Mouse (Mus musculus) intestine, embryonic 14.5 days (tissue): ENCODE measurements at regions not wholly inside any gene's neighbourhood (a gene's known extent, or its start where the extent isn't known, plus 50 kb on each side); places are given as distances from the start of the nearest gene placed in this dataset.

Source experiments
- ATAC-seq: fragments of 200-750 bp; cut with Nextera tagmentation; replicated peaks from 2 replicates; pipeline ENCODE4 v1.8.0; 2017; ENCODE audit warnings: low read depth, moderate number of reproducible peaks, moderate TSS enrichment, moderate library complexity; ENCODE audit not compliant: low FRiP score, low TSS enrichment
- DNase-seq: peaks from one replicate; pipeline ENCODE4 v3.0.0-alpha.2; 2018; ENCODE audit warnings: low spot score
- H3K27ac ChIP-seq: fragments of 300-500 bp; sonication (generic); 2 replicates; pipeline ENCODE4 v1.5.1; 2014; ENCODE audit warnings: low read depth, mild to moderate bottlenecking, control low read depth
- H3K27me3 ChIP-seq: fragments of 300-500 bp; sonication (generic); replicated peaks from 2 replicates; pipeline ENCODE4 v1.6.1; 2014; ENCODE audit warnings: low read length, control low read depth; ENCODE audit not compliant: control insufficient read depth, insufficient read depth
- H3K36me3 ChIP-seq: fragments of 300-500 bp; sonication (generic); 2 replicates; pipeline ENCODE4 v1.6.1; 2014; ENCODE audit warnings: low read length, control low read depth; ENCODE audit not compliant: control insufficient read depth, insufficient read depth
- H3K4me1 ChIP-seq: fragments of 300-500 bp; sonication (generic); replicated peaks from 2 replicates; pipeline ENCODE4 v1.6.1; 2014; ENCODE audit warnings: low read length, control low read depth, mixed read lengths; ENCODE audit not compliant: control insufficient read depth, insufficient read depth
- H3K4me2 ChIP-seq: fragments of 300-500 bp; sonication (generic); 2 replicates; pipeline ENCODE4 v1.6.1; 2014; ENCODE audit warnings: low read length
- H3K4me3 ChIP-seq: fragments of 300-500 bp; sonication (generic); 2 replicates; pipeline ENCODE4 v1.5.1; 2014; ENCODE audit warnings: low read depth, low read length, control low read depth, mixed read lengths
- H3K9ac ChIP-seq: fragments of 300-500 bp; sonication (generic); 2 replicates; pipeline ENCODE4 v1.6.1; 2014; ENCODE audit warnings: mild to moderate bottlenecking, low read length
- H3K9me3 ChIP-seq: fragments of 300-500 bp; sonication (generic); 2 replicates; pipeline ENCODE4 v1.6.1; 2016; ENCODE audit warnings: low read length, control low read depth; ENCODE audit not compliant: control insufficient read depth
- WGBS: fragments of 180-500 bp; shearing (Covaris S2); extraction: QIAGEN DNeasy Blood & Tissue Kit; methylation state at CpG from one replicate; pipeline ENCODE4 v1.1.7; 2014; 5-methylcytosine and 5-hydroxymethylcytosine counted together

GRCm38 (mm10) chr4:55280706-55281105 lies 69.1 kb upstream of the Rad23b start:
- Histone ChIP-seq H3K27ac (no peak overlapping the region), H3K27me3 (no peaks in the 10 kb centered on the region), H3K36me3 (no peaks in the 10 kb centered on the region), H3K9me3 (no peaks in the 10 kb centered on the region), H3K4me3 (no peak overlapping the region), H3K4me1 (no peaks in the 10 kb centered on the region), H3K4me2 (no peak overlapping the region), H3K9ac (no peak overlapping the region)
- no peak for ATAC-seq
- 84% methylated on average over 3 of the region's 3 CpGs for WGBS
- DNase-seq: no peak

DNA sequence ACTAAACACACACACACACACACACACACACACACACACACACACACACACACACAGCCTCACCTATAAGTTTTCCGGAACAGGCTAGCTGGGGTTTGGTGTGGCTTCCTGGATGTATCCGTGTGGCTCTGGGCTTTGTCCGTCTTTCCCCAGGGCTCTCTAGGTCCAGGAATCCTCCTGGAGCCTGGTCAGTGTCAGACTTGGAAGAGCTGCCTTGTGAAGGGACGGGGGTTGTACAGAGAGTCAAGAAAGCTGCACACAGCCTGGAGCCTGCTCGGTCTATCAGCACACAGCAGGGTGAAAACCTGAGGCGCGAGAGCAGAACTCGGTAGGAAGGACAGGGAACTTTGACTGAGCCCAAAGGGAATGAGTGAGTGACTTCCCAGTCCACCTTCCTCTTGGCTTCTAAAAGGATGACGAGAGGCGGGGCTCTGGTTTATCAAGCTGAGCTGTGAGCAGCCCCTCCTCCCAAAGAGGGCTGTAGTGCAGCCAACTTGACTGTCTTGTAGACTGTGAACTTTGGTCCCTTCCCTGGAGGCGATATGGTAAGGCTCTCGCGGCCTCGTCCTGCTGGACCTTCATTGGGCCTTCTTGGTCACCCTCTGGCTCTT lies 68.3 kb upstream of the Rad23b start:
- Histone ChIP-seq H3K9me3 (no peaks in the 10 kb centered on the region), H3K27ac (no peak overlapping the region), H3K36me3 (no peaks in the 10 kb centered on the region), H3K4me1 (no peaks in the 10 kb centered on the region), H3K9ac (no peak overlapping the region), H3K4me3 (no peak overlapping the region), H3K27me3 (no peaks in the 10 kb centered on the region), H3K4me2 (no peak overlapping the region)
- DNase-seq (peak; percentile 55), ATAC-seq (peak; percentile 36; the same call in 1 of the 2 replicates)
- WGBS: 56% methylated on average over 14 of the region's 14 CpGs

GRCm38 (mm10) chr4:55282474-55282873 lies 67.4 kb upstream of the Rad23b start:
- no peak overlapping the region for H3K27ac ChIP-seq
- no peak overlapping the region for H3K4me2 ChIP-seq
- H3K9ac ChIP-seq: no peak overlapping the region
- DNase-seq (no peak), ATAC-seq (no peak)
- no peaks in the 10 kb centered on the region for H3K9me3 ChIP-seq
- WGBS: 92% methylated on average over 4 of the region's 4 CpGs
- no peaks in the 10 kb centered on the region for H3K36me3 ChIP-seq
- no peaks in the 10 kb centered on the region for H3K27me3 ChIP-seq
- H3K4me3 ChIP-seq: no peak overlapping the region
- no peaks in the 10 kb centered on the region for H3K4me1 ChIP-seq

DNA sequence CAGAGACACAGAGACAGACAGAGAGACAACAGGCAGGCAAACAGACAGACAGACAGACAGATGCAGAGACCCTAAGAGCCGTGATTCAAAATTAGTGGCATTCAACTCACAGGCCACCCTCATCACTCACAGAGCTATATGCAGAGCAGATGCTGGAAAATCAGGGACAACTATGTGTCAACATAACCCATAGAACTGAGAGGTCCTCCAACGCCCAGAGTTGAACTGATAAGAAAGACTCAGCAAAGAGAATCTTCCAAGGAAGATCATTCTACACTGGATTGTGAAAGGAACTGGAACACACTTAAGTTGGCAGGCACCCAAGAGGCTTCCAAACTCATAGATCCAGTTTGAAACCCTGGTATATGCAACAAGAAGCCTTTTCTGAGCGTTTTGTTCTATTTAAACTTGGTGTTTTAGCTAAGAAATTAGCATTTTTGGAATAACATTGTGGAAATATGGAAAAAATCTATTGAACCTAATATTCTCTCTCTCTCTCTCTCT lies 65.1 kb upstream of the Rad23b start:
- ATAC-seq (no peak), DNase-seq (no peak)

GRCm38 (mm10) chr4:55285641-55286040 lies 64.2 kb upstream of the Rad23b start:
- Histone ChIP-seq H3K4me1 (no peaks in the 10 kb centered on the region), H3K27ac (no peak overlapping the region), H3K4me2 (no peak overlapping the region), H3K36me3 (no peaks in the 10 kb centered on the region), H3K9me3 (no peaks in the 10 kb centered on the region), H3K4me3 (no peak overlapping the region), H3K9ac (no peak overlapping the region), H3K27me3 (no peaks in the 10 kb centered on the region)
- DNase-seq (no peak), ATAC-seq (no peak)
- WGBS: 23% methylated on average over 5 of the region's 5 CpGs

More for the DNA sequence above, 65.1 kb upstream of the Rad23b start:
- no peak overlapping the region for H3K27ac ChIP-seq
- H3K9ac ChIP-seq: no peak overlapping the region
- no peaks in the 10 kb centered on the region for H3K4me1 ChIP-seq
- 53% methylated on average over 3 of the region's 3 CpGs for WGBS
- no peak overlapping the region for H3K4me2 ChIP-seq
- no peaks in the 10 kb centered on the region for H3K36me3 ChIP-seq
- no peaks in the 10 kb centered on the region for H3K9me3 ChIP-seq
- H3K4me3 ChIP-seq: no peak overlapping the region
- no peaks in the 10 kb centered on the region for H3K27me3 ChIP-seq

DNA sequence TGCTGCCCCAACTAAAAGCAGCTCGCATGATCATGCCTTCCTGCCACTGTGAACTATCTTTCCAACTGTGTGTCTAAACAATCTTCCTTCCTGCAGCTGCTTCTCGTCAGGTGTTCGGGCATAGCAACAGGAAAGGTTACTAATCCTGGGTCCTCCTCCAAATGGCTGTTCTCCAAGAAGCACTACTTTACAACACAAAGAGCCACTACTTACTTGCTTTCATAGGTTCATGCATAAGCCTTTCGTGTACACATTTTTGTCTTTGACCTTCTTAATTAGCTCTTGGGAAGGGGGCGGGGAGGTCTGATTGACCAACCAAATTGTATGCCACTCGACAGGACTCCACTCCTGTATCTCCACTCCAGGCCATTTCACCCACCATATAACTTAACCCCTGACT lies 61.4 kb upstream of the Rad23b start:
- WGBS: 57% methylated on average over 6 of the region's 6 CpGs
- Histone ChIP-seq H3K4me2 (no peak overlapping the region), H3K4me3 (no peak overlapping the region), H3K27ac (no peak overlapping the region), H3K4me1 (no peaks in the 10 kb centered on the region), H3K9me3 (no peaks in the 10 kb centered on the region), H3K9ac (no peak overlapping the region), H3K36me3 (no peaks in the 10 kb centered on the region), H3K27me3 (no peaks in the 10 kb centered on the region)
- DNase-seq (no peak), ATAC-seq (no peak)

- Histone ChIP-seq H3K4me2 (no peak overlapping the region), H3K27ac (no peak overlapping the region), H3K9ac (no peak overlapping the region), H3K36me3 (no peaks in the 10 kb centered on the region), H3K4me1 (0 out of 2 replicates have a peak, but pooled peaks cover 7% of the 10 kb centered on the region), H3K27me3 (no peaks in the 10 kb centered on the region), H3K4me3 (no peak overlapping the region), H3K9me3 (no peaks in the 10 kb centered on the region)
- ATAC-seq: no peak
- no peak for DNase-seq
- WGBS: 89% methylated on average over 5 of the region's 5 CpGs
Observed at GRCm38 (mm10) chr4:55292277-55292676, 57.6 kb upstream of the Rad23b start.

DNA sequence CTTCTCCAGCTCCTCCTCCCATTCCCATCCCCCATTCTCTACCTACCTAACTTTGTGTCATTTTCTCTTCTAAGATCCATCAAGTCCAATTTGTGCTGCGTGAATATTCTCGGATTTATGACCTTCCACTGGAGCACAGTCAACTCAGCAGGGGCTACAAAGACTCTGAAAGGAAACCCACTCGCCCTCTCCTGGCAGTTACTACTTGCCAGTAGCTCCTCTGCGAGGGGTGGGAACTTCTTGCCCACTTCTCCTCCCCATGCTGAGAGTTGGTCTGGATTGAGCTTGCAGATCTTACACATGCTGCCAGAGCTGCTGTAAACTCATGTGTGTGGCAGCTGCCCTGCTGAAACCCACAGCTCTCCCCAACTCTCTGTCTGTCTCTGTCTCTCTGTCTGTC lies 57.1 kb upstream of the Rad23b start:
- Histone ChIP-seq H3K36me3 (no peaks in the 10 kb centered on the region), H3K27me3 (no peaks in the 10 kb centered on the region), H3K4me3 (no peak overlapping the region), H3K4me2 (no peak overlapping the region), H3K9ac (no peak overlapping the region), H3K4me1 (0 out of 2 replicates have a peak, but pooled peaks cover 7% of the 10 kb centered on the region), H3K9me3 (no peaks in the 10 kb centered on the region), H3K27ac (no peak overlapping the region)
- DNase-seq (no peak), ATAC-seq (no peak)
- 46% methylated on average over 4 of the region's 4 CpGs for whole genome bisulfite sequencing
